Mouse (Mus musculus) liver, adult (tissue): ENCODE results near the gene Echs1.

ENCODE experiments used
- GATA4 ChIP-seq: IDR thresholded peaks from 2 replicates; pipeline ENCODE4 v1.6.1; 2014; ENCODE audit warnings: mild to moderate bottlenecking, low read length; ENCODE audit not compliant: insufficient replicate concordance

Gene Echs1

DNA sequence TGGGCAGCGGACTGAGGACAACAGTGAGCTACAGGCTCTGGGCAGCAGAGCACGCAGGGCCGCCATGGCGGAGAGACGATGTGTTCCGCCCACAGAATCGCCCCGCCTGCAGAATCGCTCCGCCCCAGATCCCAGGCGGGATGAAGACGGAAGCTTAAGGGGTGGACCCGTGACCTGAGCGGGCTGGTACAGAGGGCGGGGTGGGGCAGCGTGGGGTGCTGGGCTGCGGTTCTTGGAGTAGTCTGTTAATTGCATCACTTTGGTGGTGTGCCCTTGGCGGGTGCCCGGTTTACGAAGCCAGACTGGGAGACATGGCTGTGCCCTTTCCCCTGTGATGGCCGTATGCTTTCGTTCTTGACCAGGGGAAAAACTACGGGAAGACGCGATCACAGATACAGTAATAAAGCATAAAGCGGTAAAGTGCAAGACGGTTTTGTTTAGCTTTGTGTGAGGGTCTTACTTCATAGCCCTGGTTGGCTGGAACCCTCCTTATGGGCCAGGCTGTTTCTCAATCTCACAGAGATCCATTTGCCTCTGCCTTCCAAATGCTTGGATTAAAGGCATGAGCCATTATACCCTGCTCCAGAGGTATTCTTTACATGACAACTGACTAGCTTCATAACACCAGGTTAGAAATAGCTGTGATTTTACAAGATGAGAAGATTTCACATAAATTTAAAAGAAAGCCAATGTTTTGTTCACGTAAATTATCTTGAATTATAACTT is at the start of gene Echs1:
Gene Echs1, minus strand, starts transcription at position 148 of the 726 bp plus-strand sequence.
- peak; percentile 10; the same call in 1 of the 2 replicates for TF ChIP-seq GATA4

DNA sequence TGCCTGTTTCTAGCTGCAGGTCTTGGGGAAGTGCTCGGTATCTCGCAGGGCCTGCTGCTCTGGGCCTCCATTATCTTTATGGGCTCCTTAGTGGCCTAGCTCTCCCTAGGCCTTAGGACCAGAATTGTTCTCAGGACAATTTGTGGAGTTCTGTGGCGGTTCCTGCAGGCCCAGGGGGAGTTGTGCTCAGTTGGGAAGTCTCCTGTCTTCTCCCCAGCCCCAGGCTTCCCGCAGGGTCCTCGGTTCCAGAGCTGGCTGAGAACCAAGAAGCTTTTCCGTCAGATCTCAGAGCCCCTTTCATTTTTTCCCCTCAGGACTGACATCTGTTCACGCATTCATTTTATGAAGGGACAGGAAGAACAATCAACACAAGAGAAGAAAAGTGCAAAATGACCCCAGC is 48.4 kb upstream of the Echs1 start, which contains the start of gene Olfr522:
Gene Olfr522, minus strand, starts transcription at position 101 of the 400 bp plus-strand sequence.
- no peak for TF ChIP-seq GATA4

DNA sequence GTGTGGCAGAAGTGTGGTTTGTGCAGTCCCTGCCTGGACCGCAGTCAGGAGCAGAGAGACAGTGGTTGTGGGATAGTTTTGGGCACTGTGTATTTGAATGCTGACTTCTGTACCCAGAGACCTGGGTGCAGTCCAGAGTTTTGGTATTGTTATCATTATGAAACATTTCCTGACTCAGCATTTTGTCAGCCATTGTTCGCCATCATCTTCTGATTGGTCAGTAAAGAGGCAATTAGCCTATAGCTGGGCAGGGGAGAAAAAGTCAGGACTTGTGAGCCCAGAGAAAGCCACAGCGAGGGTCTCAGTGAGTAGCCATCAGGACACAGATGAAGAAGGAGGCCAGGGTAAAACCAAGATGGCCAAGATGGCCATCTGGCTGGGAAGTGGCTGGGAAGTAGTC is 44.1 kb upstream of the Echs1 start:
- TF ChIP-seq GATA4 = no peak

DNA sequence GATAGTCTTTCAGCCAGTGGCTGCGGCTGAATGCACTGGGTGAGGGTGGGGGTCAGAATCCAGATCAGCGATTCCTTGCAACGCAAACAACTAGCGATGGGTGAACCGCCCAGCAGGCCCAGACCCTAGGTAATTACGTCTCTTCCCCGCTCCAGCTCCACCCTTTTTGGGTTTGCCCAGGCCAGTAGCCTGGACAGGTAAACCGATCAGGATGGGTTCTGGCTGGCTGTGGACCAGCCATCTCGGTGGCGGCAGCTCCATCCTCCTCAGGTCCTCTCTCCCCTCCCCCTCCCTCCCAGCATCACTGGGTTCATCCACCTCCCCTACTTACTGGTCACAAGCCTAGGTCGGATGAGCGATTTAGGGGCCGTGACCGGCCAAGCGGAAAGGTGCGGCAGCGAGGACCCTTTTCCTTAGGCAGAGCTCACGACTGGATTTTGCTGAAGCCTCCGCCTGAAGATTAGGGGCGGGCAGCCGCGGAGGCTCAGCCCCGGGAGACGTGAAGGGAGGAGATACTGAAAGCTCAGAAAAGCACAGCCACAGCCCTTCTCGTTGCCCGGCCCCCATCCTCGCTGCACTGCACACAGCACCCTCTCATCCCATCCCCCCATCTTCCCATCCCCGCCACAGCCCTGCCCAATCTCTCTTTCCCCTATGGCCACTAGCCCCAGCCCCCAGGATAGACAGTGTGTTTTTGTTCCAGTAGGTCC is 38.1 kb upstream of the Echs1 start, which contains the start of gene Sprn:
Gene Sprn, minus strand, starts transcription at position 660 of the 710 bp plus-strand sequence.
- TF ChIP-seq GATA4 = no peak

DNA sequence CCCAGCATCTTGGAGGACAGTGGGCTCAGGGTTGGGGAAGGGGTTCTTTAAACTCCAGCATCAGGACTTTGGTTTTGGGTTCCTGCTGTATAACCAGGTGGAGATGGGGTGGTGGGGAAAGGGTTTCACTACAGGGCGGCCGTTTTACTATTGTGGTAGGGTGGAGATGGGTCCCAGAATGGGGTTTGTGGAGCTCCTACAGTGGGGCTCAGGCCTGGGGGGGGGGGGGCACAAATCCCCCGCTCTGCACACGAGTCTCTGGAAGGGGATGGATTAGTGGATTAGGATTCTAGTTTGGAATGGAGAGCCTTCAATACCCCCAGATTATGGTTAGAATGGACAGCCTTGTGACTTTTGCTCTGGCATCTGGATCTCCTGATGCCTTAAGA is 37.5 kb upstream of the Echs1 start:
- TF ChIP-seq GATA4 = no peak

DNA sequence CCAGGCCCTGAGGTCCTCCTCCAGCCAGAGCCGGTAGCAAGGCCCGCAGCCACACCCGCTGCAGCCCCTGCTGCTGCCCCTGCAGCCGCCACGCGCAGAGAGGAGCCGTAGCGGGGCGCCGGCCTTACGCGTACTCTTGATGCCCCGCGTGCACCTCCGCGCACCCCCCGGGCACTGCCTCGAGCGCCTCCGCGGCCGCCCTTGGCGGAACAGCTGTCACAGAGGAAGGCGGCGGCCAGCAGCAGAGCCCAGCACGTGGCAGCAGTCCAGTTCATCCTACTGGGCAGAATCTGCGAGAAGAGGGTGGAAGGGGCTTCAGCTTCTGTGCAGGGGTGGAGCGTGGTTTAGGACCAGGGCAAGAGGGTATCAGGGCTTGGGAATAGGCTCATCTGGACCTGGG is 37.1 kb upstream of the Echs1 start:
- no peak for TF ChIP-seq GATA4

DNA sequence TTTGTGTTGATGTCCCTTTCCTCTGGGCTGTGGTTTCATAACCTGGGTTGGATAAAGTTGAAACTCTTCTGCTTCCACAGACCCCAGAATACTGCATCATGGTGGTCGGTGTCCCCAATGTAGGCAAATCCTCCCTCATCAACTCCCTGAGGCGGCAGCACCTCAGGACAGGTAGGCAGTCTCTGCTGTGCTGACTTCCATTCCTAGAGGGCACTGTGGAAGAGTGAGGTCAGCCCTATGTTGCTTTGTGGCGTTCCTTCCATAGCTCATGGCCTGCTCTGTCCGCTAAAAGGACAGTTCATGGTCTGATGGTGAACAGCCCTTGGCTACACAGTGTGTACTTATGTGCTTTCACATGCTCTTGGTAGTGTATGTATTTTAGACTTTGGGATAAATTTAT is 28.3 kb upstream of the Echs1 start:
- TF ChIP-seq GATA4 = no peak

DNA sequence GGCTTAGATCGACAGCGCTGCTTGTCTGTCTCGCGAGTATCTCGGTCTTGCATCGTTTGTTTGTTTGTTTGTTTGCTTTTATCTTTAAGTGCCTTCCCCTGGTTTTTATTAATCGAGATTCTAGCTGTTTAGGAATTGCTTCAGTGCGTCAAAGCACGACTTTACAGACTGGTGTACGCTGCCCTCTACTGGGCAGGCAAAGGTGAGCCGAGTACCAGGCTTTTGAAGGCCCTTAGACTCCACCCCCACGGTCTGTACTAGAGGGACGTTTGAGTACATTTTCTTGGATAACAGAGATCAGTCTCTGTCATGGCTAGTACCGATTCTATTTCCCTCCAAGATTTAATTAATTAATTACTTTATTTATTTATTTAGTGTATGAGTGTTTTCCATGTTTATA is 25.1 kb upstream of the Echs1 start:
- no peak for TF ChIP-seq GATA4

DNA sequence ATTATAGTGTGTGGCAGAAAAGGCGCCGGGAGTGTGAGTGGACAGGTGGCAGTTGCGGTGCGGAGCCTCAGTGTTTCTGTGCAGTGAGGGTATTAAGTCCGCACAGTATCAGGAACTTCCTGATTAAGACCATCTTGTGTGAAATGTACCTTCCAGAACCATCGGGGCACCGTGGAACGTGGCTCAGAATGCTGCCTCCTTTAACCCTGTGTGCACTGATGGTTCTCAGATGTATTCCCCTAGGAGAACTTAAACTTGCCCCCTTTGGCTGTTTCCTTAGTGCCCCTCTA is 21.7 kb upstream of the Echs1 start:
- TF ChIP-seq GATA4 = no peak

DNA sequence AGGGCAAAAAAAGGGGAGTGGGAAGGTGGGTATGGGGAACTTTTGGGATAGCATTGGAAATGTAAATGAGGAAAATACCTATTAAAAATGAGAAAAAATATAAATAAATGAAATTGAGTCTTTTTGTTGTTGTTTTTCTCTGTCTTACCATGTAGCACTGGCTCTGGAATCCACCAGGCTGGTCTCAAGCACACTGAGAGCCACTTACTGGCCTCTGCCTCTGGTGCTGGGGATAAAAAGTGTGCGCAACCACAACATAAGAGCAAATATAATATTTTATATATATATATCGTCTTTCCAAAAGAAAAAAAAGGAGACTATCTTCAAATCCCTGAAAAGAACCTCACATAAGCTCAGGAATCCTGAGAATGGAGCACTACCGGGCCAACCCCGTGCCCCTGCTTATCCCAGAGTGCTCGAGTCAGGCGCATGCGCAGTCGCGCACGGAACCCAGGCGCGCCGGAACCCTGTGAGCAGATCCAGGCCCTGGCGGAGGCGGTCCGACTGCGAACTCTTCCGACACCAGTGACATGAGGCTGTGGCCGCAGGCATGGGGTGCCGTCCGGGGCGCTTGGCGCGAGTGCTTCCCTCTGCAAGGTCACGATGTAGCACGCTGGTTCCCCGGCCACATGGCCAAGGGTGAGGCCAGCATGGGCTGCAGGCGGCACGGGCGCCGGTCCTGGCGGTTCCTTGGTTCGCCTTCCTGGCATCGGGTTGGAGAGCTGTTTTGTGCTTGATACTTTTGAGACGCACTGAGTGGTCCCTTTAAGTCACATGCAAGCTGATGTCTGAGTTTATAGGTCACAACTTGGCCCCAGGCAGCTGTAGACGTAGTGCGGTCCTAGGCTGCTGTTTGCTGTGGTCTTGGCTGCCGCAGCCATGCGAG is 21.1 kb upstream of the Echs1 start, which contains the start of gene Mtg1:
Gene Mtg1, plus strand, starts transcription at position 430 of the 886 bp plus-strand sequence.
- TF ChIP-seq GATA4 = 0 out of 2 replicates have a peak, but pooled peaks have one; percentile 72

DNA sequence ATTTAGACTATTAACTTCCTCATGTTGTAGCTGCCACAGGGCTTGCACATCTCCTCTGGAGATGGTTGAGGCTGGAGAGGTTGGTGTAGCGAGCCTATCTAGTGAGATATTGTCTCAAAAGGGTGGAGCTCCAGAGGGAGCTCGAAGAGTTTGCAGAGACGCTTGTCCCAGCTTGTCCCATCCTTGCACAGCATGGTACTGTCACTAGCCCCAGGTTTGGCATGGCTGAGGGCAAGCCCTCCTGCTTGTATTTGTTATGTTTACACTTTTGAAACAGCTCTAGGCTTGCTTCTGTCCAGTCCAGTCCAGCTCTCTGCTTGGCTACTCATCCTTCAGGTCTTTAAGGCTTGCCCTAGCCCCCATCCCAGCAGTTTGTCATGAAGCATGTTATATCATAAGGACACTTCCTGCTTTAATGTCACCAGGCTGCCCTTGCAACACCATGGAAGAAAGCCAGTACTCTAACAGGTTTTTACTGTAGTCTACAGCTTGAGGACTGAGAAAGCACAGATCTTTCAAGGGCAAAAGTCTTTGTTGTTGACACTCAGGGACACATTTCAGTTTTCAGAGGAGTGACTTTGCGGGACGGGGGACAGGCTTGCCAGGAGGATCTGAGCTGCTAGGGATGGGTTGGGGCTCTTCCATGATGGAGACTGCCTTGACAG is 19.0 kb upstream of the Echs1 start:
- TF ChIP-seq GATA4 = no peak

DNA sequence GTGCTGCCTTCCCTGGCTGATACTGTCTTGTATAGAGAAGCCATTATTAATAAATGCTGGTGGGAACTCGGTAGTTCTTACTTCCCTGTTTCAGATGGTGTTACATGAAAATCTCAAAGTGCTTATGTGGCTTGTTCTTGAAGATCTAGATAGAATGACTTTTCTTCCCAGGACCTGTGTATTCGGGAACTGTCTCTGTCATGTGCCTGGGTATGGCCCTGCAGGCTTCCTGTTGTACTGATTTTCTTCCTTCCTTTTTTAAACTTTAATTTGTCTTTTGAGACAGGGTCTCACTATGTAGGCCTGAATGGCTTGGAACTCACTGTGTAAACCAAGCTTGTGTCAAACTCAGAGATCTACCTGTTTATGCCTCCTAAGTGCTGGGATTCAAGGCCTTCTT is 11.6 kb upstream of the Echs1 start:
- no peak for TF ChIP-seq GATA4

DNA sequence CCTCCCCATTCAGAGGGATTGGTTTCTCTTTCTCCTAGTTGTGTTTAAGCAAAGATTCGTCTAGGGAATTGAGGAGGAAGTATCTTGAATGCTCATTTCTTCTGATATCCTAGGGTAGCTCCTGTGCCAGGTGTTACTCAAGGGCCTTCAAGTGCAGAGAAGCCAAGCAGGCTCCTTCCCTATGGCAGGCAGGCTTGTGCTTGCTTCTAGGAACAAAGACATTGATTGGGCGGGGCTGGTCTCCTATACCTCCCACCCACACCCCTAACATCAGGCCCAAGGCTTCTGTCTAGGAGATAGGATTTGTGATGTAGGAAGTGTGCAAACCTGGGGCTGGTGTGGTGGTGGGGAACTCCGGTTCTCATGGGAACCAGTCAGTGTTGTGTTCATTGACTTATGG is 10.7 kb upstream of the Echs1 start:
- TF ChIP-seq GATA4 = no peak

DNA sequence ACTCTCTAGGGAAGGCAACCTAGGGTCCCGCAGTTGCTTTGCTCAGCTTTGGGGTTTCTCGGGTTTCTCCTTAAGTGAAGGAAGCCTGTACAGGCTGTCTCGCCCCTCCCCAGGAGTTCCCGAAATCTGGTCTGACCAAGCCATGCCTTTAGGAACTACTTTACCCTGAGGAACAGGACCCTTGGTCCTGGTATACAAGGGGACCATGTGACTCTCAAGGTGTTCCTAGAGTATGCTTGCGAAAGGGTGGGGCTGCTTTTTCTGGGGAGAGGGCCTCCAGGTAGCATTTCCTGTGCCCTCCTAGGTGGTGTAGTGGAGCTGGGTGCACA is 9.7 kb upstream of the Echs1 start:
- TF ChIP-seq GATA4 = no peak
